Mouse (Mus musculus) neural tube, embryonic 11.5 days (tissue): ENCODE data around the gene Maz. TPM values are rescaled to one million over a fixed set of nuclear protein-coding genes. Genes with fewer than 3 reads are reported as not detected.

Experiments
- ATAC-seq: fragments of 200-750 bp; cut with Nextera tagmentation; 2 replicates; pipeline ENCODE4 v1.8.0; 2017; ENCODE audit warnings: moderate number of reproducible peaks, mild to moderate bottlenecking, moderate TSS enrichment, moderate library complexity; ENCODE audit not compliant: insufficient read depth, low FRiP score, low TSS enrichment
- DNase-seq: peaks from one replicate; pipeline ENCODE4 v3.0.0-alpha.2; 2015; ENCODE audit warnings: low spot score
- H3K27ac ChIP-seq: fragments of 300-500 bp; sonication (generic); 2 replicates; pipeline ENCODE4 v1.5.1; 2014; ENCODE audit warnings: low read depth, mild to moderate bottlenecking, low read length
- H3K27me3 ChIP-seq: fragments of 300-500 bp; sonication (generic); 2 replicates; pipeline ENCODE4 v1.6.1; 2014; ENCODE audit warnings: mild to moderate bottlenecking, low read length, mixed read lengths; ENCODE audit not compliant: control insufficient read depth, insufficient read depth
- H3K36me3 ChIP-seq: fragments of 300-500 bp; sonication (generic); 2 replicates; pipeline ENCODE4 v1.6.1; 2014; ENCODE audit warnings: mild to moderate bottlenecking, low read length, moderate library complexity, mixed read lengths; ENCODE audit not compliant: control insufficient read depth, insufficient read depth
- H3K4me1 ChIP-seq: fragments of 300-500 bp; sonication (generic); 2 replicates; pipeline ENCODE4 v1.6.1; 2014; ENCODE audit warnings: low read length, mixed read lengths; ENCODE audit not compliant: control insufficient read depth, insufficient read depth
- H3K4me2 ChIP-seq: fragments of 300-500 bp; sonication (generic); 2 replicates; pipeline ENCODE4 v1.6.1; 2014; ENCODE audit warnings: low read depth, mild to moderate bottlenecking, moderate library complexity
- H3K4me3 ChIP-seq: fragments of 300-500 bp; sonication (generic); 2 replicates; pipeline ENCODE4 v1.5.1; 2014; ENCODE audit warnings: low read depth, low read length
- H3K9ac ChIP-seq: fragments of 300-500 bp; sonication (generic); 2 replicates; pipeline ENCODE4 v1.6.1; 2014; ENCODE audit warnings: mild to moderate bottlenecking, low read length
- H3K9me3 ChIP-seq: fragments of 300-500 bp; sonication (generic); 2 replicates; pipeline ENCODE4 v1.6.1; 2016; ENCODE audit warnings: low read length; ENCODE audit not compliant: control insufficient read depth
- WGBS: fragments of 180-500 bp; shearing (Covaris S2); extraction: QIAGEN DNeasy Blood & Tissue Kit; methylation state at CpG from one replicate; pipeline ENCODE4 v1.1.7; 2014; 5-methylcytosine and 5-hydroxymethylcytosine counted together
- polyA plus RNA-seq: library from polyadenylated mRNA; unstranded; fragments of >200 nt; fragmentation: Nextera tagmentation; extraction: Ambion mirVana; gene quantifications from 2 replicates; pipeline ENCODE4 v1.2.1, GENCODE M21; 2014

Gene Maz
- polyA plus RNA-seq, 1 experiment from 2014 or later: 90.8 TPM

DNA sequence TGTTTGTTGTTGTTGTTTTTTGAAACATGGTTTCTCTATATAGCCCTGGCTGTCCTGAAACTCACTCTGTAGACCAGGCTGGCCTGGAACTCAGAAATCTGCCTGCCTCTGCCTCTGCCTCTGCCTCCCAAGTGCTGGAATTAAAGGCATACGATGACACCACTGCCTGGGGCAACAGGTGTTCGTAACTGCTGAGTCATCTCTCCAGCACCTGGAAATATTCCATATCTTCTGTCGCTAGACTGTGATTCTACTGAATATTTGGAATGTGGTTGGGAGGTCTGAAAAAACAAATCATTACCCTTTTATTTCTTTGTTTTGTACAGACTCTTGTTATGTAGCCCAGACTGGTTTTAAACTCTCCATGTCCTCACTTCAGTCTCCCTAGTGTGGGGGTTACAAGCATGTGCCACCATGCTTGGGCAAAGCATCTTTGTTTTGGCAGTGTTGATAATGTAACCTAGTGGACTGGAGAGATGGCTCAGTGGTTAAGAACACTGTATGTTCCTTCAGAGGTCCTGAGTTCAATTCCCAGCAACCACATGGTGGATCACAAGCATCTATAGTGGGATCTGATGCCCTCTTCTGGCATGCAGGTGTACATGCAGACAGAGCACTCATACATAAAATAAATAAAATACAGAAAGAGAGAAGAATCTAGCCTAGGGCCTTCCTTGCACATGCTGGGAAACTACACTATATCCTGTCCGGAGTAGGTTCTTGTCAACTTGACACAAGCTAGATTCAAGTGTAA, 22.5 kb downstream of the Maz start:
- Histone ChIP-seq H3K4me2 (no peak overlapping the region), H3K9ac (no peak overlapping the region), H3K9me3 (no peaks in the 10 kb centered on the region), H3K4me3 (no peak overlapping the region), H3K27me3 (no peaks in the 10 kb centered on the region), H3K36me3 (no peaks in the 10 kb centered on the region), H3K4me1 (no peaks in the 10 kb centered on the region), H3K27ac (no peak overlapping the region)
- no peak for ATAC-seq
- WGBS: 92% methylated on average over 4 of the region's 4 CpGs
- no peak for DNase-seq

DNA sequence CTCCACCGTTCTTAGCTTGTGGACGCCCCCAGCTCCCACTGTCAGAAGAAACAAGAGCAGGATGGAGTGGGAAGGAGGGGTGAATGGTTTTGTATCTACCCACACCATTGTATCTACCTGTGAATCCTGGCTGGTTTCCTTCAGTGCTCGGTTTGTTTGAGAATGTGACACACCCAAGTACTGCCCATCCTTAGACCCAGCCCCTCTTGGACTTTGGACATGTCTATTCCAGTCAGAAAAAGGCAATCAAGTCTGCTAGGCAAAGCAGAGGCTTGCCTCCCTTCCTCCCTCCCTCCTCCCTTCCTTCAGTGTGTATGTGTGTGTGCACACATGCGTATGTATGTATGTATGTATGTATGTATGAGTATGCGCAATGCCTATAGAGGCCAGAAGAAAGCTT, 23.2 kb downstream of the Maz start:
- WGBS: 91% methylated on average over 5 of the region's 5 CpGs
- no peak for ATAC-seq

DNA sequence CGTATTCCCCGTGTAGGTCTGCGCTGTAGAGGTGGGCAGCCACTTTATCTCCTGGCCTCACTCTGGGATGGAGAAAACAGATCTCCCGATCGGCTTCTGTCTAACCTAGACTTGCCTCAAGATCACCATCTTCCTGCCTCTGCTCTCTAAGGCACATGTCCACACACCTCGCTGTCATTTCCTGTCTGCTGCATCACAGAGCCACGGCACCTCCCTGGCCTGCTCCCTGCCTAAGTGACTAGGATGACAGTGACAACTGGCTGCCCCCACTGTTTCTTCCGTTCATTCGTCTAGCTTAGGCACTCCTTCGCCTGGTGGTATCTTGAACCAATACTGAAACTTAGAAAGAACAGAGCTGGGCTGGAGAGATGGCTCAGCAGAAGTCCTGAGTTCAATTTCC, 27.3 kb downstream of the Maz start:
- no peaks in the 10 kb centered on the region for H3K27me3 ChIP-seq
- WGBS: 84% methylated on average over 10 of the region's 10 CpGs
- no peak overlapping the region for H3K9ac ChIP-seq
- H3K4me1 ChIP-seq: no peaks in the 10 kb centered on the region
- DNase-seq: no peak
- H3K4me3 ChIP-seq: no peak overlapping the region
- no peak overlapping the region for H3K27ac ChIP-seq
- H3K9me3 ChIP-seq: no peaks in the 10 kb centered on the region
- no peaks in the 10 kb centered on the region for H3K36me3 ChIP-seq
- H3K4me2 ChIP-seq: no peak overlapping the region
- ATAC-seq: no peak

More for the DNA sequence above, 23.2 kb downstream of the Maz start:
- H3K4me3 ChIP-seq: no peak overlapping the region
- H3K4me2 ChIP-seq: no peak overlapping the region
- H3K9ac ChIP-seq: no peak overlapping the region
- no peak for DNase-seq
- no peaks in the 10 kb centered on the region for H3K9me3 ChIP-seq
- H3K27me3 ChIP-seq: no peaks in the 10 kb centered on the region
- no peaks in the 10 kb centered on the region for H3K4me1 ChIP-seq
- H3K27ac ChIP-seq: no peak overlapping the region
- no peaks in the 10 kb centered on the region for H3K36me3 ChIP-seq

DNA sequence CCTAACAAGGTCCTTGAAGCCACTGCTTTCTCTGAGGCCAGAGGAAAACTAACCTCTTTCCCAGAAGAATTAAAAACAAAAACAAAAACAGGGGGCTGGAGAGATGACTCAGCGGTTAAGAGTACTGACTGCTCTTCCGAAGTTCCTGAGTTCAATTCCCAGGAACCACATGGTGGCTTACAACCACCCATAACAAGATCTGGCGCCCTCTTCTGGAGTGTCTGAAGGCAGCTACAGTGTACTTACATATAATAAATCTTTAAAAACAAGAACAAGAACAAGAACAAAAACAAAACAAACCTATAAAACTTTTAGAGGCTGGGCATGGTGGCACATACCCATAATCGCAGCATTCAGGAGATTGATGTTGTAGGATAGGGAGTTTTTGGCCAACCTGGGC, 30.4 kb downstream of the Maz start:
- Histone ChIP-seq H3K27me3 (no peaks in the 10 kb centered on the region), H3K4me1 (no peaks in the 10 kb centered on the region), H3K9me3 (no peaks in the 10 kb centered on the region), H3K4me2 (no peak overlapping the region), H3K9ac (no peak overlapping the region), H3K27ac (no peak overlapping the region), H3K36me3 (no peaks in the 10 kb centered on the region), H3K4me3 (no peak overlapping the region)
- DNase-seq (no peak), ATAC-seq (no peak)
- WGBS: 86% methylated on average over 4 of the region's 4 CpGs

DNA sequence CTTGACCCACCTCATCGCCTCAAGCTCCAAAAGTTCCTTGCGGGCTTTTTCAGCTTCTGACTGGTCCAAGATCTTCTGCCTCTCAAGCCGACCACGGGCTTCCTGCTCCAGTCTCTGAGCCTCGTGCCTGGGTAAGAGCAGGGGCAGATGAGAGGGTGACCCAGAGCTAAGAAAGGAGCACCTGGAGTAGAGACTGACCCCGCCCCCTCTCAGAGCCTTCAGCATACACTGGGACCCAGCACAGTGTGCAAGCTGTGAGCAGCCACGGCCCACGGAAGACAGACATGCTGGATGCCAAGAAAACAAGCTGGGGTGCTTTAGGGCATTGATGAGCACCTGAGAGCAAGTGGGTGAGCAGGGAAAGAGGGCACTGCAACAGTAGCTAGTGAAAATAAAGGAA, 38.0 kb downstream of the Maz start:
- Histone ChIP-seq H3K4me3 (no peak overlapping the region), H3K4me2 (no peak overlapping the region), H3K27ac (no peak overlapping the region), H3K36me3 (no peaks in the 10 kb centered on the region), H3K9me3 (no peaks in the 10 kb centered on the region), H3K27me3 (no peaks in the 10 kb centered on the region), H3K9ac (no peak overlapping the region), H3K4me1 (no peaks in the 10 kb centered on the region)
- 69% methylated on average over 8 of the region's 8 CpGs for WGBS
- DNase-seq (no peak), ATAC-seq (no peak)

DNA sequence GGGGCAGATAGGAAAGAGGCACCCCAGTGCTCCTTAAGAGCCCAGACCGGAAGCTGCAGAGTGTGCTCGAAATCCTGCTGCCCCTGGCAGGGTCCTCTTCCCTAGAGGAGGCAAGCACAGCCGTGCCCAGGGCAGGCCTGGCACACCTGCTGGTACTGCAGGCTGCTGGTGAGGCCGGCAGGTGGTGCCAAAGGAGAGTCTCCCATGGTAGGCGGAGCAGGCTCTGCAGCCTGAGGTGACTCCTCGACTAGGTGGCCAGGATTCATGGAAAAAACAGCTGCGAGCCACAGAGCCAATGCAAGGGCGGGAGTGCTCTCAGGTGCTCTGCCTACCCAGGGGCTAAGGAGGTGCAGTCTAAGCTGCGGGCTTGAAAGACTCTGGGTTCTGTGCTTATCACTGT, 40.5 kb downstream of the Maz start:
- DNase-seq (no peak), ATAC-seq (no peak)
- Histone ChIP-seq H3K36me3 (no peaks in the 10 kb centered on the region), H3K9me3 (no peaks in the 10 kb centered on the region), H3K27ac (no peak overlapping the region), H3K4me1 (no peaks in the 10 kb centered on the region), H3K27me3 (no peaks in the 10 kb centered on the region), H3K4me2 (no peak overlapping the region), H3K9ac (no peak overlapping the region), H3K4me3 (no peak overlapping the region)
- 44% methylated on average over 9 of the region's 9 CpGs for WGBS

DNA sequence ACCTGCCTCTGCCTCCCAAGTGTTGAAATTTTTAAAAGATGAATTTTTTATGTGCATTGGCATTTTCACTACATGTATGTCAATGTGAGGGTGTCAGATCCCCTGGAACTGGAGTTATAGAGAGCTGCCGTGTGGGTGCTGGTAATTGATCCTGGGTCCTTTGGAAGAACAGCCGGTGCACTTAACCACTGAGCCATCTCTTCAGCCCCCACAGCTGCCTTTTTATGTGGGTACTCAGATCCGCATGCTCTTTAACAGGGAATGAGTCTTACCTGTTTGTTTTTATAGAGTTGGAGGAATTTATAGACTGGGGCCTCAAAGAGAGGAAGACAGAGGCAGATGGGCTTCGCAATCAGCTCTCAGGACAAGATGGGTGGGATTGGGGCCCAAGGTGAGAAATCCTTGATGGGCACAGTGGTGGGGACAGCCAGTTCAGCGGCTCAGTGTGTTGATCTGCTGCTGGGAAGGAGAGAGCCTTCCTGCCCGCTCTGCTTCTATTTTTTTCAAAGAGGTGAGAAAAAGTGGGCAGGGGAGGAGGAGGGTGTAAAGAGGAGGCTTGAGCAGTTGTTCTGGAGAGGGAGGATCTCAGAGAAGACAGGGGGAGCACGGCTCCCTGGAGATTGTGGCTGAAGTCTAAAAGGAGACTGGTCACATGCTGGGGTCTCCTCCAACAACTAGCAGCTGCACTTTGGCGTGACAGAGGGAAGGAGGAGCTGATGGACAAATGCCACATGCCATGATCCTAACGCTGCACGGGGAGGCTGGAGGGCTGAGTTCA, 42.0 kb downstream of the Maz start:
- H3K4me2 ChIP-seq: no peak overlapping the region
- H3K27me3 ChIP-seq: no peaks in the 10 kb centered on the region
- H3K4me1 ChIP-seq: no peaks in the 10 kb centered on the region
- ATAC-seq (no peak), DNase-seq (no peak)
- H3K4me3 ChIP-seq: no peak overlapping the region
- 45% methylated on average over 10 of the region's 10 CpGs for WGBS
- no peaks in the 10 kb centered on the region for H3K9me3 ChIP-seq
- no peak overlapping the region for H3K27ac ChIP-seq
- no peak overlapping the region for H3K9ac ChIP-seq
- H3K36me3 ChIP-seq: 0 out of 2 replicates have a peak, but pooled peaks cover under 1% of the 10 kb centered on the region

DNA sequence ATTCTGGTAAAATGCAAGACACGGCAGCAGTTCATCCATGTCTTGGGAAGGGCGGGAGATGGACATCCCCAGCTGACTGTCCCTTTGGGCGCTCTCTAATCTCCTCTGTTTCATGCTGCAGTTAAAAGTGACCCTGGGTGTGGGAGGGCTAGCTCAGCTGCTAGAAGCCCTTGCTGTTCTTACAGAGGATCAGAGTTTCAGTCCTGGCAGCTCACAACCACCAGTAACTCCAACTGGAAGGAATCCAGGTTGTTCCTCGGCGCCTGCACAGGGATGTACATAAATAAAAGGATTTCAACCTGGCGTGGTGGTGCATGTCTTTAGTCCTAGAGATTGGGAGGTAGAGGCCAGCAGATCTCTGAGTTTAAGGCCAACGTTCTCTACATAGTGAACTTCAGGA, 43.7 kb downstream of the Maz start:
- no peak for DNase-seq
- no peak overlapping the region for H3K4me2 ChIP-seq
- ATAC-seq: no peak
- H3K4me3 ChIP-seq: no peak overlapping the region
- 0 out of 2 replicates have a peak, but pooled peaks cover 6% of the 10 kb centered on the region for H3K36me3 ChIP-seq
- no peak overlapping the region for H3K27ac ChIP-seq
- no peaks in the 10 kb centered on the region for H3K4me1 ChIP-seq
- H3K9ac ChIP-seq: no peak overlapping the region
- 87% methylated on average over 7 of the region's 7 CpGs for WGBS
- no peaks in the 10 kb centered on the region for H3K9me3 ChIP-seq
- no peaks in the 10 kb centered on the region for H3K27me3 ChIP-seq

DNA sequence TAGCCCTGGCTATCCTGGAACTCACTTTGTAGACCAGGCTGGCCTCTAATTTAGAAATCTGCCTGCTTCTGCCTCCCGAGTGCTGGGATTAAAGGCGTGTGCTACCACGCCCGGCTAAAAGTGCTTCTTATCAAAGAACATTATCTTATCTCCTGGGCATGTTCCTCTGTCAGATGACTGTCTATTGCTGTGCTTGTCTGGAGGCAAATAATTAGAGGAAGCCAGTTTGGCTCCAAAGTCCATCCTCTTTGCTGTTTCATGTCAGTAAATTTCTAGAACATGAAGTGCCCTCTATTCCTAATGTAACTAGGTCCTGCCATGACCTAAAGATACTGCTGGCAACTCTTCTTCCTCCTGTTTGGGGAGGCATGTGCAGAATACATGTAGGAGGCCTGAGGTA, 44.8 kb downstream of the Maz start:
- no peak overlapping the region for H3K27ac ChIP-seq
- no peaks in the 10 kb centered on the region for H3K27me3 ChIP-seq
- no peak overlapping the region for H3K4me3 ChIP-seq
- 94% methylated on average over 4 of the region's 4 CpGs for WGBS
- DNase-seq (no peak), ATAC-seq (no peak)
- 0 out of 2 replicates have a peak, but pooled peaks cover 6% of the 10 kb centered on the region for H3K36me3 ChIP-seq
- peaks cover 3% of the 10 kb centered on the region; the same call in 1 of the 2 replicates for H3K4me1 ChIP-seq
- no peak overlapping the region for H3K4me2 ChIP-seq
- no peaks in the 10 kb centered on the region for H3K9me3 ChIP-seq
- H3K9ac ChIP-seq: no peak overlapping the region
